Mouse (Mus musculus) mouse embryonic stem cell (cell line): ENCODE data around the gene Fanca.

Experiments used
- in situ Hi-C, 2 experiments: fragments of 300-500 bp; cut with MboI; formaldehyde crosslinking; loops; 1 replicate in 1 of 2; 3 replicates in 1 of 2; pipeline ENCODE4 v1.14.3; 2019 to 2020; ENCODE audit warnings: low sequenced_read_pairs in 2 of 2, low pct_unique_long_range_greater_than_20kb in 1 of 2, mixed read lengths in 1 of 2; ENCODE audit not compliant: unreplicated experiment in 1 of 2

Fanca gene

GRCm38 (mm10) chr8:123318467-123318911 is at the start of gene Fanca:
Gene Fanca, minus strand, starts transcription at chr8:123318576.
- in situ Hi-C loops, result no loop called here

GRCm38 (mm10) chr8:123361082-123361739 is 42.8 kb upstream of the Fanca start:
- in situ Hi-C loops, result no loop called here

- in situ Hi-C loops, result no loop called here
Observed at GRCm38 (mm10) chr8:123353216-123353615, 34.8 kb upstream of the Fanca start.

GRCm38 (mm10) chr8:123352786-123353185 is 34.4 kb upstream of the Fanca start:
- in situ Hi-C loops, result no loop called here

GRCm38 (mm10) chr8:123352118-123352517 is 33.7 kb upstream of the Fanca start:
- in situ Hi-C loops, result no loop called here

GRCm38 (mm10) chr8:123349073-123349472 is 30.7 kb upstream of the Fanca start:
- in situ Hi-C loops, result no loop called here

- in situ Hi-C loops, result no loop called here
Observed at GRCm38 (mm10) chr8:123348237-123348843, 30.0 kb upstream of the Fanca start.

- in situ Hi-C loops, result no loop called here
Observed at GRCm38 (mm10) chr8:123347293-123347692, 28.9 kb upstream of the Fanca start.

DNA sequence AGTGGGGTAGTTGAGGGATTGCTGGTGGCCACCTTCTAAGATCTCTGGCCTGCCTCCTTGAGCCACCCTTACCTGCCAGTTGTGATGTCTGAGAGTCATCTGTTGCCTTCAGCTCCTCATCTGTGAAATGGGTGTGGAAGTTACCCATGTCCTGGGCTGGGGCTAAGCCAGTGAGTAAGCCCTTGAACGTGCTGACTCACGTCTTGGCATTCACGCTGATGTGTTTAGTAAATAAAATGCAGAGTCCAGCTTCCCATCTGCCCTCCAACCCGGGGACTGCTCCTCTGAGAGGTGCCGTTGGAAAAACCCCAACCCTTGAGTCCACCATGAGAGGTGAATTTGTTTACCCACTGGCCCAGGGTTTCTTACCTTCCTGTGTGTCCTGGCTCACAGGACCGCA is 27.5 kb upstream of the Fanca start:
- in situ Hi-C loops, result no loop called here

DNA sequence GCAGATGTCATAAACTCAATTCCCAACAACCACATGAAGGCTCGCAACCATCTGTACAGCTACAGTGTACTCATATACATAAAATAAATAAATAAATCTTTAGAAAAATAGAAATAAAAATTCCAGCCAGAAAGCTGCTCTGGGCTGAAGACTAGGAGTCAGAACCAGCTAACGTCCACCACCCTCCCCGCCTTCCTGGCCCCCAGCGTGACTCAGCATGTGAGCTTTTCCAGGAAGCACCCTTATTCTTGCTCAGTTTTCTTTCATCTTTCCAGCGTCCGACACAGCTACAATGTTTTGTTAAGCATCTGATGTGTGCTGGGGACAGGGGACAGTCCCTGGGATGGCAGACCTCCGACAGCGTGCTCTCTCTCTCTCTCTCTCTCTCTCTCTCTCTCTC is 26.8 kb upstream of the Fanca start:
- in situ Hi-C loops, result no loop called here

- in situ Hi-C loops, result no loop called here
Observed at GRCm38 (mm10) chr8:123343422-123343821, 25.0 kb upstream of the Fanca start.

- in situ Hi-C loops, result no loop called here
Observed at GRCm38 (mm10) chr8:123342911-123343310, 24.5 kb upstream of the Fanca start.

GRCm38 (mm10) chr8:123342253-123342652 is 23.9 kb upstream of the Fanca start:
- in situ Hi-C loops, result no loop called here

- in situ Hi-C loops, result no loop called here
Observed at GRCm38 (mm10) chr8:123341040-123342015, 23.0 kb upstream of the Fanca start.

DNA sequence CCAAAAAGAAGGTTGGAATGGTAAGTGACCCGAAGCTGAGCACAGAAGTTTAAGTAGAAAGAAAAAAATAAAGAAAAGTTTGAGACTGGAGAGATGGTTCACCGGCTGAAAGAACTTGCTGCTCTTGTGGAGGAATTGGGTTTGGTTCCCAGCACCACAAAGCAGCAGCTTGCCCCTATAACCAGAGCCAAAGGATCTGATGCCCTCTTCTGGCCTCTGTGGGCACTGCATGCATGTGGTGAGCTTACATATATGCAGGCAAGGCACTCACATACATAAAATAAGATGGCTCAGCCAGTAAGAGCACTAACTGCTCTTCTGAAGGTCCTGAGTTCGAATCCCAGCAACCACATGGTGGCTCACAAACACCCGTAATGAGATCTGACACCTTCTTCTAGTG is 21.7 kb upstream of the Fanca start:
- in situ Hi-C loops, result no loop called here

- in situ Hi-C loops, result no loop called here
Observed at GRCm38 (mm10) chr8:123337475-123337874, 19.1 kb upstream of the Fanca start.

- in situ Hi-C loops, result no loop called here
Observed at GRCm38 (mm10) chr8:123334467-123334866, 16.1 kb upstream of the Fanca start.

DNA sequence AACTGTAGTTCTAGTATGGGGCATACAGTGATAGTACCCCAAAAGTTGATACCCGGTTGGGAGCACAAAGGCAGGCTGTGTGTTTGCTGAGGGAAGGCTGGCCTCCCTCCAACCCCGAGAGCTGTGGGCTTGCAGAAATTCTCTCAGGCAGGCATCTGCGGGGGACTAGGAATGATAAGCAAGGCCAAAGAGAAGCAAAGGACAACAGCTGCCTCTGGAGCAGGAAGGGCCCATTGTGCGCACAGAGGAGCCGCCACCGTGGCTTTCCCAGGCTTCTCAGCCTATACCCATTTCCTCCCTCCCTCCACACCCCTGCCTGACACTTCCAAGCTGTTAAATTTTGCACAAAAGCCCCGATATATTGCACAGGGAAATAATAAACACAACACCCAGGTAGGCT is 15.5 kb upstream of the Fanca start:
- in situ Hi-C loops, result no loop called here

GRCm38 (mm10) chr8:123333091-123333587 is 14.8 kb upstream of the Fanca start:
- in situ Hi-C loops, result no loop called here
